Comparison of ENCODE assay signal across 19 mouse cellular contexts in the genomic region with DNA sequence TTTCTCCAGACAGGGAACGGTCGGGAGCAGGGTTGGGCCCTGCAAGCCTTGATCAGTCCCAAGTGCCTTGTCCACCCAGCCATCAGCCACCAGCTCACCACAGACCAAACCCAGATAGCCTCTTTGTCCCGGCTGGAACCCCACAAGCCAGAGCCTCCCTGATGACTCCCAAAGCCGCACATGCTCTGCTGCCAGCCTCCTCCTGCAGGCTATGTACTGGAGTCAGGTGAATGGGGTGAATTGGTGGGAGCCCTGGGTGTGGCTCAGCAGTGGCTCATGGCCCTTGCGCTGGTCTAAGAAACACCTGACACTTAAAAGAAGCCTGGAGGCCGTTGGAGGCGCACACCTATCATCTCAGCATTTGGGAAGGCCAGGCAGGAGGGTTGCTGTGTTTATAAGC. TPM values are rescaled to one million over a fixed set of nuclear protein-coding genes. Genes with fewer than 3 reads are reported as not detected.
A peak's percentile ranks its signal among the peaks of the same experiment; 100 is the strongest.
DNase-seq lines count a peak whose midpoint lies in the region.
"Had no signal": no experiment of that assay in that cellular context is flagged by ENCODE, and none has a peak within 500 bp of the region (broad histone marks: within the 10 kb centered on the region; RNA-seq: fewer than 3 reads in every experiment).

No protein-coding gene starts in this region.

- peaks cover 98% of the 10 kb centered on the region for H3K27me3 ChIP-seq in heart, embryonic 10.5 days (ENCODE audit: insufficient read depth, poor library complexity, severe bottlenecking)

- no peak overlapping the region for H3K27ac ChIP-seq in heart, embryonic 10.5 days
- H3K27ac ChIP-seq: hindbrain, embryonic 15.5 days; kidney, postnatal 0 days; liver, embryonic 13.5 days; lung, embryonic 15.5 days; macrophage had no signal

- H3K4me1 ChIP-seq in heart, embryonic 10.5 days, result peaks cover 21% of the 10 kb centered on the region

- no peaks in the 10 kb centered on the region for H3K9me3 ChIP-seq in heart, embryonic 10.5 days
- H3K9me3 ChIP-seq: heart, embryonic 12.5 days; hindbrain, embryonic 15.5 days; liver, embryonic 13.5 days; lung, embryonic 15.5 days had no signal

- no peaks in the 10 kb centered on the region for H3K36me3 ChIP-seq in heart, embryonic 10.5 days
- H3K36me3 ChIP-seq: heart, embryonic 12.5 days; liver, embryonic 13.5 days; lung, embryonic 15.5 days had no signal

- 72% methylated on average over 7 of the region's 7 CpGs for WGBS in heart, embryonic 10.5 days

- DNase-seq in cerebellum, postnatal 4 days (ENCODE audit: low spot score in 2 of 2), result peak; percentile 2 to 19
- DNase-seq in cerebellum, adult 18-20 months, result no peak
- peak; percentile 70 for DNase-seq in heart, embryonic 10.5 days (ENCODE audit: low spot score)
- DNase-seq in heart, postnatal 25 days (ENCODE audit: low spot score), result no peak
- peak; percentile 5 to 11 for DNase-seq in left cerebral cortex, postnatal 36 days (ENCODE audit: low spot score in 2 of 2)
- DNase-seq in left cerebral cortex, postnatal 25 days (ENCODE audit: low spot score in 2 of 2), result no peak
- peak; percentile 8 for DNase-seq in right cerebral cortex, postnatal 4 days
- DNase-seq in right cerebral cortex, postnatal 25 days, result no peak
- DNase-seq: adrenal gland, adult 8-10 months; forebrain, postnatal 0 days; heart, postnatal 14 days; kidney, adult 11 months; liver, embryonic 13.5 days had no signal

- intact Hi-C loops in heart, postnatal 25 days (cut with DNase I), result no loop called here
- intact Hi-C loops in left cerebral cortex, postnatal 36 days (cut with DNase I), result no loop called here
- intact Hi-C loops in left cerebral cortex, postnatal 25 days (cut with DNase I), result no loop called here

- no peak overlapping the region for H3K4me3 ChIP-seq in heart, embryonic 10.5 days
- H3K4me3 ChIP-seq: heart, embryonic 12.5 days; hindbrain, embryonic 15.5 days; liver, embryonic 13.5 days had no signal

RNA-seq across cellular contexts. Expression of a gene that starts 7.5 kb away (rescaled TPM):
- 23.0 and 24.3 TPM in 2 replicates for polyA plus RNA-seq in heart, embryonic 10.5 days (2016; fragmentation: Nextera tagmentation; extraction: Ambion mirVana)
- 100 to 1,000 TPM; 110 to 130 TPM for total RNA-seq in heart, postnatal 25 days (2021)
- total RNA-seq in left cerebral cortex, postnatal 36 days (2021), result 10 to 100 TPM; 87.9 to 96.9 TPM
- total RNA-seq in left cerebral cortex, postnatal 25 days (2021), result 10 to 100 TPM; 81.1 to 87.3 TPM

RNA-seq across cellular contexts. Expression of a gene that starts 19.6 kb away (rescaled TPM):
- 0.10 and 0.18 TPM in 2 replicates for polyA plus RNA-seq in heart, embryonic 10.5 days (2016; fragmentation: Nextera tagmentation; extraction: Ambion mirVana)
- total RNA-seq in heart, postnatal 25 days (2021), result under 1 TPM; 0.17 to 0.47 TPM
- 100 to 1,000 TPM; 256 to 303 TPM for total RNA-seq in left cerebral cortex, postnatal 36 days (2021)
- 100 to 1,000 TPM; 285 to 286 TPM for total RNA-seq in left cerebral cortex, postnatal 25 days (2021)
- total RNA-seq: monocyte, adult 5-6 weeks had no signal

RNA-seq across cellular contexts. Expression of a gene that starts 33.3 kb away (rescaled TPM):
- 75.3 and 86.1 TPM in 2 replicates for polyA plus RNA-seq in heart, embryonic 10.5 days (2016; fragmentation: Nextera tagmentation; extraction: Ambion mirVana)
- total RNA-seq in heart, postnatal 25 days (2021), result 10 to 100 TPM; 65.3 to 65.6 TPM
- 10 to 100 TPM; 74.9 to 88.8 TPM for total RNA-seq in left cerebral cortex, postnatal 36 days (2021)
- total RNA-seq in left cerebral cortex, postnatal 25 days (2021), result 10 to 100 TPM; 76.4 to 77.0 TPM

RNA-seq across cellular contexts. Expression of a gene that starts 37.0 kb away (rescaled TPM):
- 0.46 and 0.83 TPM in 2 replicates for polyA plus RNA-seq in heart, embryonic 10.5 days (2016; fragmentation: Nextera tagmentation; extraction: Ambion mirVana)
- 1 to 10 TPM; 1.0 to 1.1 TPM for total RNA-seq in heart, postnatal 25 days (2021)
- total RNA-seq in left cerebral cortex, postnatal 36 days (2021), result under 1 TPM; 0.43 to 0.52 TPM
- total RNA-seq in left cerebral cortex, postnatal 25 days (2021), result under 1 TPM; 0.53 to 0.73 TPM
- total RNA-seq: forebrain, postnatal 0 days had no signal

Comparison
In these comparisons a context has a peak if more than half of its experiments do, and no peak if none do; other contexts are left out.
1. DNase-seq: peak in cerebellum, postnatal 4 days (2 of 2), heart, embryonic 10.5 days (single experiment), left cerebral cortex, postnatal 36 days (2 of 2) and right cerebral cortex, postnatal 4 days (single experiment); none in cerebellum, adult 18-20 months (0 of 2), heart, postnatal 25 days (single experiment), left cerebral cortex, postnatal 25 days (0 of 2) and right cerebral cortex, postnatal 25 days (single experiment).
2. RNA of a gene that starts 19.6 kb away (total RNA-seq): 256 to 303 TPM in left cerebral cortex, postnatal 36 days and 285 to 286 TPM in left cerebral cortex, postnatal 25 days; 0.17 to 0.47 TPM in heart, postnatal 25 days; every median in the first group is over 100 times any median in the second.